8 mouse cellular contexts compared by ENCODE assay signal in the genomic region with DNA sequence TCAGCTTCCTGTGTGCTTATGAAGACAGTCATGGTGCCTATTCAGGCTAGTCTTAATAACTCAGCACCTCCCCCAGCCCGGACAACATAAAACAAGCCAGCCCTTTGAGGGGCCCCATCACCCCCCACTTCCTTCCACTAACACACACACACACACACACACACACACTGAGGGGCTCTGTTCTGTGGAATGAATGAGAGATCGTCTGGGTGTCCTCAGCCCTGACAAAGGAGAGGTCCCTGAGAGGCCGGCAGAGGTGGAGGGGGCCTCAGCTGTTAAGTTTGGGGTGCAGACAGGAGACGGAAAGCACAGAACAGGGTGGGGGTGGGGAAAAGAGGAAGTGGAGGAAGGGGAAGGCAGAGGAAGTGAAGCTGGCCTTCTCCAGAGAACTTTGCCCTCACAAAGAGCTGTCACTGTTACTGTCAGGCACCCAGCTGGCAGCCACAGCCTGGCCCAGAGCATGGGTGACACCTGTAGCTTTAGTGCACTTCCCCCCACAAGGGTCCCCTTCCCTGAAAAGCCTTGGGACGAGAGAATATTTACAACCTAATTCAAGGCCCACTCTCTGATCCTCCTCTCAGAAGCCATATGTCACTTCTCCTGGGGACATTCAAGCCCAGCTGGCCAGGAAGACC. TPM values are rescaled to one million over a fixed set of nuclear protein-coding genes. Genes with fewer than 3 reads are reported as not detected.
A peak's percentile ranks its signal among the peaks of the same experiment; 100 is the strongest.
DNase-seq lines count a peak whose midpoint lies in the region; ATAC-seq and TF ChIP-seq lines count a peak whose summit lies in the region.

No protein-coding gene starts in this region.

- peak; percentile 75 for DNase-seq in CD4-positive helper T cell, adult 2 months (ENCODE audit: low read depth, low spot score)
- DNase-seq in MEL (ENCODE audit: low read depth, low spot score): peak; percentile 90
- peak; percentile 50 to 69 for DNase-seq in kidney, postnatal 4 days
- peak; percentile 71 to 77 for DNase-seq in thymus, postnatal 10 days (ENCODE audit: low spot score in 2 of 2)
- no peak for DNase-seq in gastrocnemius, postnatal 10 days

- peaks cover 8 to 36% of the 10 kb centered on the region in 2 experiments for H3K36me3 ChIP-seq in MEL (ENCODE audit: control insufficient read depth in 1 of 2, insufficient read depth in 2 of 2, low read length in 2 of 2)
- peaks cover 15% of the 10 kb centered on the region for H3K36me3 ChIP-seq in heart, embryonic 16.5 days (ENCODE audit: control insufficient read depth, insufficient read depth)
- H3K36me3 ChIP-seq in midbrain, embryonic 13.5 days: peaks cover 15% of the 10 kb centered on the region

- TF ChIP-seq EP300 in MEL (IDR thresholded peaks at IDR 0.05; ENCODE audit: low read depth in 1 of 2, low read length in 2 of 2): peak; percentile 70 to 75

- peaks cover 11 to 52% of the 10 kb centered on the region in 2 experiments for H3K4me1 ChIP-seq in MEL (ENCODE audit: control insufficient read depth in 1 of 2, insufficient read depth in 2 of 2, low read length in 2 of 2)
- peaks cover 41% of the 10 kb centered on the region for H3K4me1 ChIP-seq in heart, embryonic 16.5 days (ENCODE audit: control insufficient read depth, insufficient read depth, low read length)
- H3K4me1 ChIP-seq in midbrain, embryonic 13.5 days (replicated peaks): peaks cover 40% of the 10 kb centered on the region

- ATAC-seq in heart, embryonic 16.5 days (replicated peaks; ENCODE audit: extremely low read depth, insufficient read depth, low FRiP score): no peak
- ATAC-seq in midbrain, embryonic 13.5 days: no peak
- no peak for ATAC-seq in frontal cortex, adult (ENCODE audit: low TSS enrichment)

- peak overlapping the region; percentile 96 for H3K27ac ChIP-seq in MEL (ENCODE audit: control insufficient read depth, low read depth, low read length)
- H3K27ac ChIP-seq in heart, embryonic 16.5 days (ENCODE audit: low read length): peak overlapping the region; percentile 100
- H3K27ac ChIP-seq in midbrain, embryonic 13.5 days: peak overlapping the region; percentile 100

- TF ChIP-seq RAD21 in MEL (IDR thresholded peaks at IDR 0.05; ENCODE audit: low read depth, low read length): no peak

- H3K9ac ChIP-seq in MEL (ENCODE audit: control insufficient read depth, low read depth, low read length, poor library complexity, severe bottlenecking): peak overlapping the region; percentile 72
- peak overlapping the region; percentile 64 for H3K9ac ChIP-seq in heart, embryonic 16.5 days (ENCODE audit: low read length)
- H3K9ac ChIP-seq in midbrain, embryonic 13.5 days (replicated peaks): no peak overlapping the region

- H3K79me2 ChIP-seq in MEL (ENCODE audit: control insufficient read depth, insufficient read depth, low read length, poor library complexity): peaks cover 22% of the 10 kb centered on the region

- TF ChIP-seq CTCF in MEL (IDR thresholded peaks at IDR 0.05 in 2 of 3, conservative IDR thresholded peaks at IDR 0.05 in 1 of 3; ENCODE audit: control insufficient read depth in 1 of 3, insufficient read depth in 1 of 3, low read depth in 2 of 3, low read length in 3 of 3, poor library complexity in 1 of 3, severe bottlenecking in 1 of 3): no peak

- no peaks in the 10 kb centered on the region for H3K9me3 ChIP-seq in MEL (replicated peaks; ENCODE audit: insufficient read depth, low read length)
- no peaks in the 10 kb centered on the region for H3K9me3 ChIP-seq in heart, embryonic 16.5 days (replicated peaks; ENCODE audit: control insufficient read depth, low read length)
- H3K9me3 ChIP-seq in midbrain, embryonic 13.5 days: no peaks in the 10 kb centered on the region

- peak overlapping the region; percentile 11 to 12 for H3K4me3 ChIP-seq in MEL (ENCODE audit: control insufficient read depth in 1 of 2, insufficient read depth in 1 of 2, low read depth in 2 of 2, low read length in 2 of 2)
- no peak overlapping the region for H3K4me3 ChIP-seq in heart, embryonic 16.5 days (ENCODE audit: low read length)
- no peak overlapping the region for H3K4me3 ChIP-seq in midbrain, embryonic 13.5 days (replicated peaks)

- peak overlapping the region; percentile 97 for H3K4me2 ChIP-seq in heart, embryonic 16.5 days (ENCODE audit: low read depth, low read length)
- no peak overlapping the region for H3K4me2 ChIP-seq in midbrain, embryonic 13.5 days (replicated peaks)

- 25% methylated on average over 5 of the region's 5 CpGs for WGBS in heart, embryonic 16.5 days
- WGBS in midbrain, embryonic 13.5 days: 44% methylated on average over 5 of the region's 5 CpGs

- H3K27me3 ChIP-seq in MEL (ENCODE audit: control insufficient read depth in 1 of 2, insufficient read depth in 2 of 2, low read length in 2 of 2): no peaks in the 10 kb centered on the region
- H3K27me3 ChIP-seq in heart, embryonic 16.5 days (ENCODE audit: control insufficient read depth, insufficient read depth, low read length): no peaks in the 10 kb centered on the region
- no peaks in the 10 kb centered on the region for H3K27me3 ChIP-seq in midbrain, embryonic 13.5 days

- peak; percentile 36 to 80; a peak in 3 of 4 replicates for TF ChIP-seq POLR2A in MEL (IDR thresholded peaks at IDR 0.05; ENCODE audit: control insufficient read depth in 1 of 2, insufficient read depth in 1 of 2, low read depth in 1 of 2, low read length in 2 of 2, poor library complexity in 1 of 2)

TF ChIP-seq in MEL, 35 proteins besides CTCF, POLR2A, EP300 and RAD21 (continues in another document):
- TF ChIP-seq ZC3H11A (IDR thresholded peaks at IDR 0.05; ENCODE audit: low read depth, low read length): no peak
- peak; percentile 89 for TF ChIP-seq CHD1 (IDR thresholded peaks at IDR 0.05; ENCODE audit: low read depth, low read length)
- TF ChIP-seq MAFK (IDR thresholded peaks at IDR 0.05; ENCODE audit: borderline replicate concordance, low read depth, low read length): no peak
- no peak for TF ChIP-seq UBTF (IDR thresholded peaks at IDR 0.05; ENCODE audit: borderline replicate concordance, insufficient read depth, low read depth, low read length)
- TF ChIP-seq MYB (IDR thresholded peaks at IDR 0.05; ENCODE audit: low read depth, low read length): no peak
- TF ChIP-seq POLR2AphosphoS5 (IDR thresholded peaks at IDR 0.05; ENCODE audit: borderline replicate concordance, low read depth, low read length): no peak
- TF ChIP-seq NRF1 (IDR thresholded peaks at IDR 0.05; ENCODE audit: insufficient read depth, low read depth, low read length, poor library complexity, severe bottlenecking): no peak
- no peak; the same call in none of the 2 replicates for TF ChIP-seq ZNF384 (IDR thresholded peaks at IDR 0.05; ENCODE audit: low read depth, low read length)
- TF ChIP-seq RCOR1 (IDR thresholded peaks at IDR 0.05; ENCODE audit: low read depth, low read length): peak; percentile 54; the same call in 1 of the 2 replicates
- peak; percentile 62 for TF ChIP-seq NELFE (IDR thresholded peaks at IDR 0.05; ENCODE audit: low read depth, low read length)
- peak; percentile 85 for TF ChIP-seq CHD2 (IDR thresholded peaks at IDR 0.05; ENCODE audit: low read length)
- 0 out of 2 replicates have a peak, but pooled peaks have one; percentile 44 for TF ChIP-seq ZKSCAN1 (IDR thresholded peaks at IDR 0.05; ENCODE audit: low read depth, low read length)
- no peak for TF ChIP-seq USF2 (IDR thresholded peaks at IDR 0.05; ENCODE audit: borderline replicate concordance in 1 of 2, insufficient read depth in 1 of 2, low read depth in 1 of 2, low read length in 2 of 2)
- TF ChIP-seq KAT2A (conservative IDR thresholded peaks at IDR 0.05; ENCODE audit: low read depth, low read length): no peak; the same call in 1 of the 2 replicates
- TF ChIP-seq HCFC1 (IDR thresholded peaks at IDR 0.05; ENCODE audit: low read depth, low read length): peak; percentile 62; the same call in 1 of the 2 replicates
- no peak for TF ChIP-seq POLR2AphosphoS2 (IDR thresholded peaks at IDR 0.05; ENCODE audit: low read length)
- TF ChIP-seq MAZ (IDR thresholded peaks at IDR 0.05; ENCODE audit: low read depth, low read length): no peak; the same call in 1 of the 2 replicates
- peak; percentile 59; the same call in 1 of the 2 replicates for TF ChIP-seq ELF1 (IDR thresholded peaks at IDR 0.05; ENCODE audit: low read depth, low read length)
- TF ChIP-seq MXI1 (IDR thresholded peaks at IDR 0.05; ENCODE audit: low read depth, low read length): peak; percentile 52; the same call in 1 of the 2 replicates
- TF ChIP-seq SMC3 (IDR thresholded peaks at IDR 0.05; ENCODE audit: low read depth, low read length): no peak
- no peak for TF ChIP-seq MAX (IDR thresholded peaks at IDR 0.05; ENCODE audit: low read length)
- peak; percentile 37; the same call in 1 of the 2 replicates for TF ChIP-seq ZMIZ1 (IDR thresholded peaks at IDR 0.05; ENCODE audit: low read depth, low read length)
- TF ChIP-seq GATA1 (IDR thresholded peaks at IDR 0.05; ENCODE audit: low read depth, low read length): no peak
- peak; percentile 86; the same call in 1 of the 2 replicates for TF ChIP-seq MYC (IDR thresholded peaks at IDR 0.05; ENCODE audit: low read depth, low read length)

RNA-seq across cellular contexts. Expression of gene Actb, which starts 2.5 kb away (rescaled TPM):
- 3,019 and 3,042 TPM in 2 replicates for total RNA-seq in MEL (2012; rRNA removed)
- polyA plus RNA-seq in MEL (2012; ENCODE audit: insufficient read depth in 1 of 2, insufficient read length in 2 of 2, low read depth in 1 of 2, low replicate concordance in 2 of 2, missing spikeins in 1 of 2): 1,000 to 10,000 TPM; 1,403 to 4,417 TPM
- 5,062 and 5,724 TPM in 2 replicates for polyA plus RNA-seq in heart, embryonic 16.5 days (2015; fragmentation: Nextera tagmentation; extraction: Ambion mirVana)
- polyA plus RNA-seq in midbrain, embryonic 13.5 days (2015; fragmentation: Nextera tagmentation; extraction: Ambion mirVana): 15,567 and 17,404 TPM in 2 replicates
- total RNA-seq in gastrocnemius, postnatal 10 days (2021): 1,000 to 10,000 TPM; 1,451 to 1,869 TPM

RNA-seq across cellular contexts. Expression of gene Fbxl18, which starts 13.8 kb away (rescaled TPM):
- 3.9 and 4.6 TPM in 2 replicates for total RNA-seq in MEL (2012; rRNA removed)
- 1 to 10 TPM in 1 of 2 experiments, not detected in 1; 7.4 TPM for polyA plus RNA-seq in MEL (2012; ENCODE audit: insufficient read depth in 1 of 2, insufficient read length in 2 of 2, low read depth in 1 of 2, low replicate concordance in 2 of 2, missing spikeins in 1 of 2)
- polyA plus RNA-seq in heart, embryonic 16.5 days (2015; fragmentation: Nextera tagmentation; extraction: Ambion mirVana): 7.5 and 8.3 TPM in 2 replicates
- 40.1 and 40.4 TPM in 2 replicates for polyA plus RNA-seq in midbrain, embryonic 13.5 days (2015; fragmentation: Nextera tagmentation; extraction: Ambion mirVana)
- 1 to 10 TPM; 7.1 to 8.4 TPM for total RNA-seq in gastrocnemius, postnatal 10 days (2021)

RNA-seq across cellular contexts. Expression of gene Fscn1, which starts 51.1 kb away (rescaled TPM):
- not detected in 2 replicates for total RNA-seq in MEL (2012; rRNA removed)
- polyA plus RNA-seq in MEL (2012; ENCODE audit: insufficient read depth in 1 of 2, insufficient read length in 2 of 2, low read depth in 1 of 2, low replicate concordance in 2 of 2, missing spikeins in 1 of 2): not detected
- 115 and 129 TPM in 2 replicates for polyA plus RNA-seq in heart, embryonic 16.5 days (2015; fragmentation: Nextera tagmentation; extraction: Ambion mirVana)
- 555 TPM in 2 replicates for polyA plus RNA-seq in midbrain, embryonic 13.5 days (2015; fragmentation: Nextera tagmentation; extraction: Ambion mirVana)
- total RNA-seq in gastrocnemius, postnatal 10 days (2021): 100 to 1,000 TPM in 1 of 2 experiments, 10 to 100 TPM in 1; 94.0 to 121 TPM

Comparison
In these comparisons a context has a peak if more than half of its experiments do, and no peak if none do; other contexts are left out.
1. H3K4me3 ChIP-seq: peak in MEL (2 of 2); none in heart, embryonic 16.5 days (single experiment) and midbrain, embryonic 13.5 days (single experiment).
2. RNA of gene Fscn1, which starts 51.1 kb away (polyA plus RNA-seq): 555 TPM in midbrain, embryonic 13.5 days and 115 to 129 TPM in heart, embryonic 16.5 days; not detected in MEL; every median in the first group is over 100 times any median in the second.
3. Peak in every context shown above with its lines, with median percentiles within 50 percentile points of each other: H3K27ac ChIP-seq.